Mouse (Mus musculus): ENCODE results near the gene Prune1.

Gene Prune1

GRCm38 (mm10) chr3:95301204-95301796, 19.4 kb upstream of the Prune1 start:
- no peak for DNase-seq

GRCm38 (mm10) chr3:95298018-95298417, 16.1 kb upstream of the Prune1 start:
- DNase-seq: no peak

GRCm38 (mm10) chr3:95296103-95296469, 14.2 kb upstream of the Prune1 start:
- peak in 1 of 2 experiments; percentile 53 for DNase-seq

- no peak for DNase-seq
Measured at GRCm38 (mm10) chr3:95295321-95296102, 13.6 kb upstream of the Prune1 start.

GRCm38 (mm10) chr3:95294718-95295117, 12.8 kb upstream of the Prune1 start:
- no peak for DNase-seq

GRCm38 (mm10) chr3:95294316-95294715, 12.4 kb upstream of the Prune1 start:
- no peak for DNase-seq

- DNase-seq: no peak
Measured at GRCm38 (mm10) chr3:95293537-95293936, 11.7 kb upstream of the Prune1 start.

GRCm38 (mm10) chr3:95292899-95293298, 11.0 kb upstream of the Prune1 start:
- no peak for DNase-seq

GRCm38 (mm10) chr3:95291041-95291440, 9.2 kb upstream of the Prune1 start:
- no peak for DNase-seq

- no peak for DNase-seq
Measured at GRCm38 (mm10) chr3:95290156-95290555, 8.3 kb upstream of the Prune1 start.

GRCm38 (mm10) chr3:95289419-95289818, 7.5 kb upstream of the Prune1 start:
- peak; percentile 78 to 85 for DNase-seq

- DNase-seq: no peak
Measured at GRCm38 (mm10) chr3:95287541-95287940, 5.7 kb upstream of the Prune1 start.

- DNase-seq: no peak
Measured at GRCm38 (mm10) chr3:95286510-95286909, 4.6 kb upstream of the Prune1 start.

- no peak for DNase-seq
Measured at GRCm38 (mm10) chr3:95286011-95286410, 4.1 kb upstream of the Prune1 start.

- DNase-seq: no peak
Measured at GRCm38 (mm10) chr3:95285390-95285789, 3.5 kb upstream of the Prune1 start.

GRCm38 (mm10) chr3:95284501-95285281, 2.8 kb upstream of the Prune1 start:
- no peak for DNase-seq

- no peak for DNase-seq
Measured at GRCm38 (mm10) chr3:95284062-95284461, 2.2 kb upstream of the Prune1 start.

GRCm38 (mm10) chr3:95283589-95283941, 1.7 kb upstream of the Prune1 start:
- DNase-seq: no peak

GRCm38 (mm10) chr3:95282865-95283588, 1.2 kb upstream of the Prune1 start:
- DNase-seq: peak; percentile 84 to 85

GRCm38 (mm10) chr3:95282381-95282864, 547 bp upstream of the Prune1 start:
- DNase-seq: no peak

- peak in 1 of 2 experiments; percentile 56 for DNase-seq
Measured at GRCm38 (mm10) chr3:95280747-95281146, 1.1 kb downstream of the Prune1 start.

- DNase-seq: no peak
Measured at GRCm38 (mm10) chr3:95277149-95277551, 4.7 kb downstream of the Prune1 start.

GRCm38 (mm10) chr3:95276428-95276934, 5.4 kb downstream of the Prune1 start:
- DNase-seq: no peak
